Mouse (Mus musculus) cerebellum, postnatal 10 days (tissue): Measurements from ENCODE around the gene Pik3c2g.
A peak's percentile ranks its signal among the peaks of the same experiment; 100 is the strongest.

Source experiments
- DNase-seq, 2 experiments: peaks; one replicate each; pipeline ENCODE4 v3.0.0; 2021; ENCODE audit warnings: mixed read lengths in 2 of 2

Gene Pik3c2g

DNA sequence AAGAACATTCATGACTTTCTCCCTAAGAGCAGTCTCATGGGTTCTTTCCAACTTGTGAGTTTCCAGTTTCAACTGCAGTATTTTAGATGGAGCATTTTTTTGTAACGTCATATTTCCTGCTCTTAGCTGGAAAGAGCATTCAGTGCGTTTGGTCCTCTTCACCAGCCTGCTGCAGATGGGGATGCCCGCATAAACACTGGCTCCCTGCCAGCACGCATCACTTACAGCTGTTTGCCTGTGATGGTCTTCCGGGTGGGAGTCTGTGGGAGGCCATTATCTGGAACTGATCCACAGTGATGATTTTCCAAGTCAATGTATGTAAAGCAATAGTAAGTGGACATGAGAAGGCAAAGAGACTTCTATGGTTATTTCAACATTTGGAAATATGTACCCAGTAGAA is 151.3 kb downstream of the Pik3c2g start:
- peak; percentile 29 to 43 for DNase-seq

DNA sequence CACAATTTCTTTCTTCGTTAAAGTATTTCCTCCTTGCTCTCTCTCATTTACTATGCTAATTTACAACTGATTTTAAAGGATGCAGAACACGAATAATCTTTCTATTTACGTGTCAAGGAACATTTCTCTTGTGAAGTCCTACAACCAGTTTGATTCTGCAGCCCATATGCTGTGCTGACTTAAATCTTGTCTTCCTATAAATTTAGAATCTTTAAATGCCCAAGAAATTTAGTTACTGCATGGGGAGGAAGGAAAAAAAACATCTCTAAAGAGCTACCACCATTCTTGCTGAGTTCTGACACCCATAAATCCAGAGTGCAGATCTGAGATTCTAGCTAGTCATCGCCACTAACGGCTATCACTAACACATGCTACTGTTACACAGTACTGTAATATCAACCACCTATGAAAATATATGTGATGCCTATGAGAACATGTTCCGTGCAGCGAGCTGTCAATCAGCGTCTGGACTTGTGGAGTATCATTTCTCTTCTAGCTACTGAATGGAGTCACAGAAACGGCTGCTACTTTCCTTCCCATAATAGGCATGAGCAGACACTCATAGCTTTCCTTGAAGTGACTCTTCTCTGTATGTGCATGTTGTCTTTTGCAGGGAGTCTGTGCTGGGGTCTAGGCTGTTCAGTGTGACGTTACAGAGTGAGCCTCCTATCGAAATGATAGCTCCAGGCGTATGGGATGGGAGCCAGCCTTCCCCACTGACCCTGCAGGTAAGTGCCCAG is 155.8 kb downstream of the Pik3c2g start:
- peak in 1 of 2 experiments; percentile 9 for DNase-seq

DNA sequence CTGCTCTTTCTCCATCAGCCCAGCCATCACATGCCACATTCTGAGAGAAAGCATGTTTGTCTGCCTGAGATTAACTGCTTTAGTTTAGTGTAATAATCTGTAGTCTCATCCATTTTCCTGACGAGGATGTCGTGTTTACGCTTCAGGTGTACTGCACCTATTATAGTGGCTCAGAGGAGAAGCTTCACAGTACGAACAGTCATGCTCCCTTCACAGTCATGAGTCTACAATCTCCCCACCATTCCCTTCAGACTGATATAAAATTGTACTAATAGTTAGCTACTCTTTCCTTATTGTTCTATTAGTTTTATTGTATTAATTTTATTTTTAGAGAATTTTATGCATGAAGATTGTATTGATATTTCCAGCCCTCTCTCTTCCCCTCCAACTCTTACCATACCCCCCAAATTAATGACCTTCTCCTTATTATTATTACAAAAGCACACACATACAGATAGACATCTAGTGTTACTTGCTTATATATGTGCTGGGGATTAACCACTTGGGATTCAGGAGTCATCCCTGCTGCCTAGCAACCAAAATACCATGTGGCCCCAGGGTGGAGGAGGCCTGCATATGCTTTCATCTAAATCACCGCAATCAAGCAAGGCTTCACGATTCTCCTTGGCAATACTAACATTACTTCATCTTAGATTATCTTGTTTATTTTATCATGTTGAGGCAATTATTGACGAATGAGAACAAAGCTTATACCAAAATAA is 159.9 kb downstream of the Pik3c2g start:
- no peak for DNase-seq

DNA sequence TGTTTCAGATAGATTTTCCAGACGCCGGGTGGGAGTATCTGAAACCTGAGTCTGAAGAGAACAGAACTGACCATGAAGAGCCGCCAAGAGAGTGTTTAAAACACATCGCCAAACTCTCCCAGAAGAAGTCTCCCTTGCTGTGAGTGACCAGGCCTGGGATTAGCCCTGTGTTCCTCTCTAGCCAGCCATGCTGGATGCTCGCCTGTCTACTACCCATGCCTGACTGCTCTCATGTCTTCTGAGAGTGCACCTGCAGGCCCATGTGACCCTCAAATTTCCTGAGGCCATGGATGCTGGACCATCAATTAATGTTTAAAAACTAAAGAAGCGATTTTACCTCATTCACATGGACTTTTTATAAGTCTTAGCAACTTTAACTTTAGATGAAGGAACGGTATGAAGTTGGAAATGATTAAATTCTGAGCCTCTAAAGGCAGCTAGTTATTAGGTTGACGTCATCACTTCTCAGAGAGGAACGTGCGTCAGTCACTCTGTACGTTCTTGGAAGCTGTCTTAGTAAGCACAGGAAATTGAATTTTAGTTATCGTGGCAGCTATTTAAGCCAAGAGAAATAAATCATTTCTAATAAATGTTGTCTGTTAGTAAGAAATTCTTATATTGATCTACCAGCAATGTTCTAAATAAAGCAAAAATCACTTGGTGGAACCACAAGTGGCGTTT is 161.2 kb downstream of the Pik3c2g start:
- DNase-seq: no peak

DNA sequence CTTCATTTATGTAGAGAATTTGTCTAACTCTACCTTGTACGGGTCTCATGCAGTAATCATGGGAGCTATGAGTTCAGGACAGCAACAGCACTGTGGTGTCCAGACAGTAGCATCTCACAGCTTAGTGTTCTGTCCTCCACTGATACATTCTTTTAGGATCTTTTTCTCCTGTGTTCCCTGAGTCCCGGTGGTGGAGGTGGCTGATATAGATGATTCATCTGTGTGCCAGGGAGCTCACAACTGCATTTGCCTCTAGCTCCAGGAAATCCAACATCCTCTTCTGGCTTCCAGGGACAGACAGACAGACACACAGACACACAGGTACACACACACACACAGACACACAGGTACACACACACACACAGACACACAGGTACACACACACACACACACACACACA is 163.6 kb downstream of the Pik3c2g start:
- DNase-seq: no peak

DNA sequence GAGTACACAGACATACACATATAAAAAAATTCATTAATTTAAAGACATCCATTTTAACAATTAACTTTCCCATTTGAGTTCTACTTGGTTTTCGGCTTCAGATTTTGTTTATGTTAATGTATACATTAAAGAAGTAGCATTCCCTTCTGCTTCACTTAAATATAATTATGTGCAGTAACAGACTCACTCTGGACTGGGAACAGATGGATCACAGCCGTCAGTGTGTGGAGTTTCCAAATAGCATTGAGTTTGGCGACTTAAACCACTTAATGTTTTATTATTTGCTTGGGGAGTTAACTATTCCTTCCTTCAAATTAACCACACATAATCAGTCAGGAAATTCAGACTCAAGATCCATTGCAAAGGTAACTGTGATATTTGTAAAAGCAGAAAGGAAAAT is 164.0 kb downstream of the Pik3c2g start:
- DNase-seq: no peak

DNA sequence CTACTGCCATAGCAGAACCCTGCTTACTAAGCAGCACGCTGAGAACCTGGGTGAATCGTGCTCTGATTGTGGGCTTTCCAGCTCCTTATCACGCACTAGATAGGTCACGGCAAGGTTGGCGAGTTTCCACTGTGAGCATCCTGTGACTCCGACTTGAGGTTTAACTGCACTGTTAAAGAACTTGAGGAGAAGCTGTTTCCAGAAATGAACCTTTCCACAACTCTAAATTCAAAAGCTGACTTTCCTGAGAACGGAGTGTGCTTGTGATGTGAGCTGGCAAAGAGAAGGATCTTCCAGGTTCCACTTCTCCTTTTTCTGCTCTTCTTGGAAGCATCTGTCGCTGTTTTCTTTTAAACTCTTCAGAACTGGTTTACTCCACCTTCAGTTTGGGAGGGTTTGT is 170.9 kb downstream of the Pik3c2g start:
- DNase-seq: no peak

DNA sequence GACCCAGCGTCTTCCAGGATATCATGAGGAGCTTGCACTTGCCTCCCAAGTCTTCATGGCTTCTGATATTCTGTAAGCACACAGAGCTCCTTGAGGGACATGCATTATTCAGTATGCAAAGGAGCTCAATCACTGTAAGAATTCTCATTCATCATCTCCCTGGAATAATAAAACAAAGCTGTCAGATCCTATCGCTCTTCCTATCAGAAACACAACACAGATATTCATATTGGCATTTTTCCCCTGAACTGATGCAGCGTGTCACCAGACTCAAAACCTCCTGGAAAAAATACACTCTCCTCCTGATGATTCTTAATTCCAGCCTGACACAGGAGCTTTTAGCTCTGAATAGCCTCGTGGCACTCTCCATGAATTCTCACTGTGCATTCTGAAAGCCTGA is 174.0 kb downstream of the Pik3c2g start:
- no peak for DNase-seq

DNA sequence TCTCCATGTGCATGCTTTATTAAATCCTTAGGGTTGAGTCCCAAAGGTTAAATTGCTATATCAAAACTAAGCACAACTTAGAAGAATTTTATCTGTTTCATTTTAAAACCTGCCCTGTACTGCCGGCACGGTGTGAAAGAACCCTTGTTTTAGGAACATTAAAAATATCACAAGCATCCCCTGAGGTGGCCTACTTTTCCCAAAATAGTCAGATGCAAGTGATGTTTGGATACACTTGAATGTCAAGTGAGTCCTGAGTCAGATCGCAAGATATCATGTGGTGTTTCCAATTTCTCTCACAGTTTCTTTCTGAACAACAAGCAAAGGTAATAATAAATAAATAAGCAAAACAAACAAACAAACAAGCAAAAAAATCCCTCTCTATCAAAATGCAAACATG is 177.4 kb downstream of the Pik3c2g start:
- DNase-seq: no peak

DNA sequence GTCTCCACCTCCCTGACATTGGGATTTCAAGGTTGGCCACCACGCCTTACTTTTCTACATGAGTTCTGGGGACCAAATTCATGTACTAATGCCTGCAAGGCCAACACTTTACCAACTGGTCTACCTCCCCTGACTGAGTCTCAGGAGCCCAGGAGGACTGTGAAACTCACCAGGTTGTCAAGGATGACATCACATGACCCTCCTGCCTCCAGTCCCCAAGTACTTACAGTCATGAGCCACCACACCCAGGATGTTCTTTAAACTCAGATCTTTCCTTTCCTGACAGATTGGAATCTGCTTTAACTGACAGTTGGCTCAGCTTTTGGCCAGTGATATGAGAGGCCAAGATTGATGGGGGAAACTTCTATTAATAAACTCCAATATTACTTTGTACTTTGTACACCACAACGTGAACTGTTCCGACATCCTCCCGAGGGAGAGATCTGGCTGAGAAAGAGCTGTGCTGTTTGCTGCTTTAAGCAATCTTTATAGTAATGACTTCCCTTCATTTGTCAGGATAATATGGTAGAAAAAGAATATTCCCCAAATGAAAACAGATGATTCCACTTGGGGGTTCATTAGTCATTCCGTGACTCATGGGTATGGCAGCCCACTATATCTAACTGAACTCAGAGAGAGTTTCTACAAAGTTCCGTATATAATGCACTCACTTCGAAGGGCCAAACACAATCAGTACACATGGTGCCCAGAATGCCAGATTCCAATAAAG is 182.9 kb downstream of the Pik3c2g start:
- no peak for DNase-seq

DNA sequence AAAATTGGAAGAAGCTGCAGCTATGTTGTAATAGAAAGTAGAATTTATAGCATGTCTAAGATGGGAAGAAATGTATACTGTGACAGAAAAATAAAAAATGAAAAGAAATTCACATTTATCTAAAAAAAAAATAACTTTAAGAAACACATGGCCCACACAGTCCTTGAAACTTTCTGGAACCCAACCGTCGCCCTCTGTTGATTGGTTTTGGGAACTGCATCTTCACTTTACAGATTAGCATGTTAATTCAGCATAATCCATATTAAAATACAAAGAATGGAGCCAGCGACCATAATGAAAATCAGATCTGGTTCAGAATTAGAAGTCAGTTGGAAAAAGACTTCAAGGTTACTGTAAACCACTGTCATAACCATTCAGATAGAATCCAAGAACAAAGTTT is 183.5 kb downstream of the Pik3c2g start:
- no peak for DNase-seq

DNA sequence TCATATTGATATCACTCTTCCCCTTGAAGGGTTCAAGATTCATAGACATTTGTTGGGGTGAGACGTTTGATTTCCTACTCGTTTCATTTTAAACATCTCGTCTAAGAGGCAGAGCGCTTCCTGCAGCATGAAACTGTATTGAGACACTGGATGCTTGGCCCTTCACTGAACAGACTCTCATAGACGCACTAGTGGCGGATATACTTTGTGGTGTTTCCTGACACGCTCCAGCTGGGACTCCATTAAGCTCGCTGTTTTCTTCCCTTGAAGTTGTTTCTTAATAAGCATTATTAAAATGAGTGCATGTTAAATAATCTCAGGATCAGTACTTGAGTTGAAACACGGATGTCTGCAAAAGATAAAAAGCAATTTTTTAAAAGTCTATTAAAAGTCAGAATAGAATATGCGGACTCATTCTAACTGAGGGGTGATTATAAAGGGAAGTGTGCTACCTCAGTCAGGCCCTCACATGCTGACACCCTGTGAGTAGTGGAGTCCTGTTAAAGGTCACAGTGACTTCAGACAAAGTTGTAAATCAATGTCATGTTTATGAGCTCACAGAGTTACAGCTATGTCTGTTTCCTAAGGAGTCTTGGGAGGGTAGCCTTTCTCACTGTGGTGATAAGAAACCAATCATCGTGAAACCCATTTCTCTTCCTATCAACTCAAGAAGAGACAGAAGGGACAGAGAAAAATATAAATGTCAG is 190.7 kb downstream of the Pik3c2g start:
- no peak for DNase-seq

DNA sequence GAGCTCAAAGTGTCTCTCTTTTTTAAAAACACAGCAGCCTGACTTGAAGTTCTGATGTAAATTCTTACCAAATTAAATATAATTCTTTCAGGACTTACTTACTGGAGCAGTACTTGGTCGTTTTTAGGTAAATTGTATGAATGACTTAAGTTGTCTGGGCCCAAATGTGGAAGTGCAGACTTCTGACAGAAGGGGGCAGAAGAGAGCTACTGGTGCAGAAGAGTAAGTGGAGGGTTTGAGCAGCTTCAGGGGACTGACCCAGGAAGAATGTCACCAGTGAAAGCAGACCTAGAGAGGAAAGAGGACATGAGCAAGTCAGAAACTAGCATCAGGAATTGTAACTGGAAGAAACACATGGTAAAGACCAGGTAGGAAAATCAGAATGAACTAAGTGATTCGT is 193.0 kb downstream of the Pik3c2g start:
- peak; percentile 17 to 18 for DNase-seq

DNA sequence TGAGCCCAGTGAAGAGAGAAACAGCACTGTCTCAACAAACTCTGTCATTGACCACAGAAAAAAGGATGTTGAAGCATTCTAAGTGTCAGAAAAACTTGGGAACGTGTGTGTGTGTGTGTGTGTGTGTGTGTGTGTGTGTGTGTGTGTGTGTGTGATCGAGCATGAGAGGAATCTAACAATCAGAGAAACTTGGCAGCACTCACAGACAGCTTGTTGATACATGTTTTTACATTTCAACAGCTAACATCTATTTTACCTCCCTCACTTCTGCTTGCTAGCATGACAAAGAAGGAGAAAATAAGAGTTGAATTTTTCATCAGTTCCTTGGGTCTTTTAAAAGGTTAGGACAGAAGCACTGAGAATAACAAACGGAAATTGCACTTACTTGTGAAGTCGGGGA is 202.5 kb downstream of the Pik3c2g start:
- DNase-seq: no peak

DNA sequence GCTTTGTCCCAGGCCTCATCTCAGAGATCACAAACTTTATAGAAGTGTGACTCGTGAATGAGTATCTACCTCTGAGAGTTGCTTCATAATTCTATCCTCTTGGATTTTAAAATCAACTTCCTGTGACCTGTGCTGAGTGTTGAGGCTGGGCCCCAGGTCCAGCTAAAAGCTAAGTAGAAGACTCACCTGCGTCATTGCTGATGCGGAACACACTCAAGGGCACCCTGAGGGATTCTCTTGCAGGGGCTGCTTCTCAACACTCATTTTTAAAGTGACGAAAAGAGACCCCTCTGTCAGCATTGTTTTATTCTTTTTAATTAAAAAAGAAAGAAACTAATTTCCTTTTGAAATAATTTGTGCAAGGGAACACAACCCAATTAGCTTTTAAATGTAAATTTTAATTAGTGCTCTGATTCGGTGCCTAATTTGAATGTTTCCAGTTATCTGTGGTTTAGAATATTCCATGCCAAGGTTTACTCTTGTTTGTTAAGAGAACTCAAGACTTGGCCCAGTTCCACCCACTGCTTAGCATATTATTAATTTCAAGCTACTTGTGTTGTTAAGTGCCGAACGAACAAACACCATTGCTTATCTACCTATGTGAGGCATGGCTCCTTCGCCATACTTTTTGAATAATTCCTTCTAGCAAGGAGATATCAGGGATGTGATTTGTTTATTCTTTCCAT is 212.7 kb downstream of the Pik3c2g start:
- DNase-seq: peak; percentile 11 to 15

DNA sequence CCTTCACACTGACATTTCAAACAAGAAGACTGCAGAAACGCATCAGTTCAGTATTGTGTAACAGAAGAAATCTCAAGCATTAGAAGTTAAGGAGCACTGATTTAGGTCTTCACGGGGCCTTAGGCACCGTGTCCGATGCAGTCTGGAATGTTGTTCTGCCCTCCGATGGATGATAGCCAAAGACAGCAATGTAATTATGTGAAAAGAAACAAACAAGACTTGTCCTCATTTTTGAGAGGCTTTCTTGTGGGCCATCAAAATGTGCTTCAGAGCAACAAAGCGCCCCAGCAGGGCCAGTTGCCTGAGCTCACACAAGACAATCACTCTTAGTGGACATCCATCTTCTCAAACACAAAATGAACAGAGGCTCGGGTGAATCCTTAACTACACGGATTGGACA is 234.9 kb downstream of the Pik3c2g start:
- peak; percentile 4 for DNase-seq

DNA sequence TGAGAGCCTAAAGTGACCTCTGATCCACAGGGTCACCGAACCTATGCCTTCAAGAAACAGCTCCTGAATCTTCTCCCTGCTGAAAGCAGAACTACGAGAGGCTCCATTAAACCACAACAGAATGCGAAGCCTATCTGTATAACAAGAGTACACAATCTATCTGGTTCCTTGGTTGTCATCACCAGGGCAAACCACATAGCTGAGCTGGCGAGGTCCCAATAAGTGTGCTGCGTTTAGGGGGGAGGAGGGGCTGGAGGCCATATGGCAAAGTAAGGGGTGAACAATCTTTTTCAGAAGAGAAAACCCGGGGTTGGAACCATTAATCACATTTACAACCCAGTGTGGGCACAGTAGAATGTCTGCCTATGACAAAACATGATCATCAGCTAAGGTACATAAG is 251.2 kb downstream of the Pik3c2g start:
- DNase-seq: peak; percentile 25 to 55

DNA sequence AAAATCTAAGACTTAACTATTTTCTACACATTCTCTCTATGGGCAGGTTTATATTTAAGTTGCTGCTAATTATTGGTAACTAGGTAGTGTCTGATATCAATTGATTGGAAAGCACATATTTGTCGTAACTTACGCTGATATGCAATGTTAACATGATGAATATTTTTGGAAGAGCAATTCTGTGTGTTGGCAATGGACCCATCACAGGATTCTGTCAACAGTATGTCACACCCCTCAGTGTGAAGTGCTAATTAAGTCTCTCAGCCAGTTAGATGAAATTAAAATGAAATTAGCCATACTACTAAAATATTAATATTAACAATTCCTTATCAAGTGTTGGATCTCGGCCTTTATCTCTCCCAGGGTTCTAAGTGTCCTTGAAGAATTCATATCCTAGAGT is 251.7 kb downstream of the Pik3c2g start:
- no peak for DNase-seq

DNA sequence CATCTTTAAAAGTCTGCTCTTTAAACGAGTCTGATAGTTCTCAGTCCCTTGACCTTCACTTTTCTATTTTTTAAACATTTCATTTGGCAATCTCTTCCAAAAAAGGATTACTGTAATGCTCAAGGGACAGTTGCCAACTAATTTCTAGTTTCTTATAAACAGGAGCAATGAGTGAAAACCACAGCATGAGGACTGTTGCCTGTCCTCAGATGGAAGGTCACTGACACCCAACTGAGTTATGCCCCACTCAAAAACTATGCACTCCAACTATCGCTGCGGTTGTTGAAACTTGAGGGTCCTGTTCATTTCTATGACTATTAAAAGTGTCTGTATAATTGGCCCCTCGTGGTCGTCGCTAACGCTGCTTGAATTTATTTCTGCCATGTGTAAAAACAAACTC is 252.9 kb downstream of the Pik3c2g start:
- peak in 1 of 2 experiments; percentile 6 for DNase-seq

DNA sequence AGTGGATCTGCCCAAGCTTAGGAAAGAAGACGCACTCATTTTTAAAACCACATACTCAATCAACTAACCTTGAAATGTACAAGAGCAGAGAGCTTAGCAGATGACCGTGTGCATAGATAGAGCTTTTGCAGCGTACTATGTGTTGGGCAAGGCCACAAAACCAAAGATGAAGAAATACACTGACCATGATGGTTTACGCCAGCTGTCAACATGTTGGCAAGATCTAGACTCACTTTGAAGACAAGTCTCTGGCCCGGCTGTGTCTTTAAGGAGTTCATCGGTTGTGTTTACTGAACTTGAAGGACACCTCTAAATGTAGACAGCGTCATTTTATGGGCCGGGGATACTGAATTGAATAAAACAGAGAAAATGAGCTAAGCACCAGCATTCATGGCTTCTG is 254.3 kb downstream of the Pik3c2g start:
- no peak for DNase-seq

DNA sequence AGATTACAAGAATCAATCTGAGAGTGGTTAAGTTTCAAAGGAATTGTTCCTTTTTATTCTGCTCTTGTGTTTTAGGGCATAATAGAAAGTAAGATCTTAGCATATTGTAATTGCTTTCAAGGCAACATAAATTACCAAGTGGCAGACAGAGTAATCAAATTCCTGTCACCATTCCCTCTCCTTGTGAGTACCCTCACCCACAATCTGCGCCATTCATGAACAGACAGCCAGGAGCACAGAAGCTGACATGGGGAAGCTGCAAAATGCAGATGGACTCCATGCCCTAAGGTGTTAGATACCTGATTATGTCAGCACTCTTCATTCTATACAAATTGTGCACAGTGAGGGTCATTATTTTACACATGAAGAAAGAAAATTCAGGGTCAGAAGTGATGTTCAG is 255.6 kb downstream of the Pik3c2g start:
- no peak for DNase-seq

DNA sequence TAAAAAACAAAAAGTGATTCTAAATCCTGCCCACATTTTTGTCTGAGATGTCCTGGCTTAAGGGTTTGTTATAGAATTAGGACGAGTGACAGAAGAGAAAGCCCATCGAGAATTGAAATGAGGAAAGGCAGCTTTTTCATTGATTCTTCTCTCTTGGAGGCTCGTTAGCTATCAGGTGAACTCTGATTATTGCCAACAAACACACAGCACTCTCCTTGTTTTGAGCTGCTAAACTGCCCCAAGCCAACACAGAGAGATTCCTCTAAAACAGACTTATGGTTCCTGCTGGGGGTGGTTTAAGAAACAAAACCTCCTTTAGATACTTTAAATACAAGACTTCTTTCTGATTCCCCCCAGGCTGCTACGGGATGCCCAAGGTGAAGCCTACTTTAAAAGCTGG is 256.5 kb downstream of the Pik3c2g start:
- no peak for DNase-seq
